Mouse (Mus musculus): ENCODE measurements around the gene Bcas3.

Bcas3 gene

DNA sequence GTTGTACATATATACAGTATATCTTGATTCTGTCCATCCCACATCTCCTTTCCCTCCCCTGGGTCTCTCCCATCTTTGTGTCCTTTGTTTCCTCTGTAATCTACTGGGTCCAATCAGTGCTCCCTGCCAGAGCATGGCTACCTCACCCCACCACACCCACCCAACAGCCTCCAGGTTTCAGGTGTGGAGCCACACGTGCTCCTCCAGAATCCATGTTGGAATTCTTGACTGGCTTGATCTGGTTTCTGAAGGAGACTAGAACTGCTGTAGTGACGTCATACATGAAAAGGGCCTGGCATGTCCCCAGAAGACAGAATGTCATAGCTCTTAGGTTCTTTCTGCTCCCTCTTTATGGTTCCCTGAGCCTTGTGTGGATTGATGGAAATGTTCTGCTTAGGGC lies 395.9 kb downstream of the Bcas3 start:
- DNase-seq (ENCODE audit: low read depth, low spot score): no peak

DNA sequence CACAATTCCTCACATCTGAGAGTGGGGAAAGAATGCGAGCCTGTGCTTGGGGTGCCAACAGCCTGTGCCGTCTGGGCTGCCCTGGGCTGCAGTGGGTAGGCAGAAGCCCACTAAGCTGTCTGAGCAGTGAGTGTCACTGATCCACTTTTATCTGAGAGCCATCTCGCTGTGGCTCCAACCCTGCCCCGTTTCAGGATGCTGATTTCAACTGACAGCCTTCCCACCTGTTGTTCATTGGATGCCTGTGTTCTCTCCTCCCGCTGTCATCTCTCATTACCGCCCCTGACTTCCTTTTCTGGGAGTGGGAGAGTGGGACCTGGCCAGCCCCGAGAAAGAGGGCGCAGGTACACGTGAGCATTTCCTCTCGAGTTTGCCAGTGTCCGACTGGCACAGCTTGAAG lies 398.2 kb downstream of the Bcas3 start:
- DNase-seq (ENCODE audit: low read depth, low spot score): no peak

DNA sequence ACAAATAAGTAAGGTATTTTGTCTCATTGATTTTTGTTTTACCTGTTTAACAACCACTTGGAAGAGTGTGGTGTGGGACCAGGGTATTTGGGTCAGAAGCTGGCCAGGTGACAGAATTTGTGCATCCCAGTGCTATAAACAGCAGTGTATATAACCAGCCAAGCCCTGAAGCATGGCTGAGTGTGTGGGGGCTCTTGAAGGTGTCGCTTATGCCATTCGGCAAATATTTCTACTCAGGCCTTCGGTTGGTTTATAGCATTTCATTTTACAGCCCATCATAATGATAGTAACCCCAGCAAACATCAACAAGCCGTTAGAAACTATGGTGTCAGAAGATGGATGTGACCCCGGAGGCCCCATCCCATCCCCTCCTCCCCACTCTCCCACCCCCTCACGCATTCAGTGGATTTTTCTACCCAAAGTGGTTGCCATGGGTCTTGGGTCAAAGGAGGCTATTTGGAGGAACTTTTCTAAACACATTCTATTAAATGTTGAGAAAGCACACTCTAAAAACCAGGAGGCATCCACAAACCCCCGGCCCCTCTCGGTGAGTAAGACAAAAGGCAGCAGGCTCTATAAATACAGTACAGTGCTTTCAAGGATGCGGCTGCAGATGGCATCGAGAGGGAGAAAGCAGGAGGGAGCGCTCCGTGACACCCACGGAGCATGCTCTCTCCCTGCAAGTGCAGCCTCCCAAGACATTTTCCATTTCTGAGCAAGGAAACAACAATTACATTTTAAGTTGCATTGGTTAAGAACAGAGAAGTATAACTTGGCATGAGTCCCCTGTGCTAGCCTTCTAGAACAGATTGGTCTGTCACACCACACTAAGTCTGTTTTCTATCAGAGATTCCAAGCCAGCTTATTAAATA lies 401.9 kb downstream of the Bcas3 start:
- no peak for DNase-seq (ENCODE audit: low read depth, low spot score)

DNA sequence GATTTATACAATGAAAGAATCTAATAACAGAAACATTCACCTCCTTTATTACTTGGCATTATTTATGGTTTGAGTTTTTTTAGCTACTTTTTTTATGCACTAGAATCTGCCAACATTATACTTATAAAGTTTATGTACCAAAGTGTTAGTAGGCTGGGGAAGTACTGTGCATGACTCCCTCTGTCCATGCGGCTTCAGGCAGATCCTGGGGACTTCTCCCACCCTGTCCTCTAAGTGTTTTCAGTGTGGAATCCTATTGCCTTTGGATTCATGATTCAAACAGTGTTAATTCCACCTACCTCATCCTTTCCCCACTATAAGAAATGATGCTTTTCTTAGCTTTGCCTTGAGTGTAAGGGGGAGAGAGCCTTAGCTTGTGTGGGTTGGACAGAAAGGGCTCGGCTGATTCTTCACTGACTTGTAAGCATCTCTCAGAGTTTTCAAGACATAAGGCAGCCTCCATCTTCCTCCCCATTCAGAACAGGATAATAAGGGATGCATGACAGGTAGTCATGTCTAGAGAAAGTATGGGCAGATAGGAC lies 402.6 kb downstream of the Bcas3 start:
- DNase-seq (ENCODE audit: low read depth, low spot score): no peak

DNA sequence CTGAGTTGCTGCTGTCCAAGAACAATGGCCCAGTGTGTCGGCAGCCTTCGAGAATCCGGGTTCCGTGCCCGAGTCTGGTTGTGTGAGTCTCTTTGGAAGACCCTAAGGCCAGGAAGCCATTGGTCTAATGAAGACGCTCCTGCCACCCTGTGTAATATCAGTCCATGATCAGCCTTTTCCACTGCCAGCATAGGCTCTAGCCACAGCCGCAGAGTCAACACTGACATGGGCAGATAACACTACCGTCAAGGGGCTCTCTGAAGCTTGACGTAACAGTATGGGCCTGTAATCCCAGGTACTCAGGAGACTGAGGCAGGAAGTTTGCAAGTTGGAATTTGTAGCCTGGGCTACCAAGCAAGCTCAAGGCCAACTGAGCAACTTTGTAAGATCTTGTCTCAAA lies 405.9 kb downstream of the Bcas3 start:
- DNase-seq (ENCODE audit: low read depth, low spot score): no peak

DNA sequence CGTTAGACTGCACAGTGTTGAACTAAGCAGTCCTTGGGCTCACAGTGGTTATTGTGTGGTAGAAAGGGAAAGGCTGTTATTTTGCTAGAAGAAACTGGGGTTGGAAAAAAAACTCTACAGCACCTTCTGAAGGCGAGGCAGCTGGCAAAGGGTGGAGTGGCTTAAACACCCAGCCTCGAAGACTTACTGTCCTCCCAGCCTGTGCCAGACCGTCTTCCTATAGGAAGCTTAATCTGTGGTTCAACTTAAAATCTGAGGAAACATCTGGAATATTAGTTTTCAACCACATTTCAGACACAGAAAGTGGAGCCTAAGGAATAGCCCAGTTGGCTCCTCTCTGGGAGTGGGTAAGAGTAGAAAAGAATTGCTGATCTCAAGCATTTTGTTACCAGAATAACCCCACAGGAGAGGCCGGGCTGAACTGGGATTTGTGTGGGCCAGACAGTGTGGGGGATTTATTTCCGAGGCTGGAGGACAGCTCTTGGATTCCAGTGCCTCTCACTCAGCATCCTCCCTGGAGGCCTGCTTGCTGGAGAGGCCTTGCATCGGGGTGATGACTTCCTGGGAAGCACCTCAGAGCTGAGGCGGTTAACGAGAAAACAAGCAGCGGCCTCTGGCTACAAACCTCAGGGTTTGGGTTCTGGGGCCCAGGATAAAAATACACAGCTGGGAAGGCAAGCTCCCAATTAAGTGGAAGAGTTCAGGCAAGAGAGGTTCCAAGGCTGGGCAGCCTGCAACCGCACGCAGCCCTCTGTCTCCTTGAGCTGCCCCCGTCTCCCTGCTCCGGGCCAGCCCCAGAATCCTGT lies 406.9 kb downstream of the Bcas3 start:
- DNase-seq (ENCODE audit: low read depth, low spot score): no peak

DNA sequence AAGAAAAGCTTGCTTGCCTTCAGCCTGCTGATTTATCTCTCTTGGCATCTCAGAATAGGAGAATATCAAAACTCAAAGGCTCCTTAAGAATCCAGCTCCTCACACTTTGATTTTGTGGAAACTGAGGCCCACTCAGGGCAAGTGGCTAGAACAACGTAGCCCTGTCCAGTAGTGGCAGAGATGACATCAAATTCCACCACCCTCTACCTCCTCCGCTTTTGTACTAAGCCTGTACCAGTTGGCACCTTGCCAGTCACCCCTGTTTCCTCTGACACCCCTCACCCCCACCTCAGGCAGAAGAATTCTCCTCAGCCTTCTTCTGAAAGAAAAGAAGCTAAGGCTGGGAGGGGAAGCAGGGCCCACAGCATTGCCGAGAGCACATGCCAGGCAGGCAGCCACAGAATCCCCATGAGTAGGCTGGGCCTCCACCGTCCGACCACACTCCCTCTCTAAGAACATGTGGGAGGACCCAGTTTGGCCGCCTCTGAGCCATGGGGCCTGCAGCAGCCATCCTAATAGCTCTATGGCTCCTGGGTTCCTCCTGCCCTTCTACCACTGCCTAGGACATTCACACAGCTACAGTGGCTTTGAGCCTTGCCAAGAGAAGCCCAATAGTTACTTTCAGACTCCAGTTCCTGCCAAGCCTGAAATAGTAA lies 407.6 kb downstream of the Bcas3 start:
- DNase-seq (ENCODE audit: low read depth, low spot score): no peak

DNA sequence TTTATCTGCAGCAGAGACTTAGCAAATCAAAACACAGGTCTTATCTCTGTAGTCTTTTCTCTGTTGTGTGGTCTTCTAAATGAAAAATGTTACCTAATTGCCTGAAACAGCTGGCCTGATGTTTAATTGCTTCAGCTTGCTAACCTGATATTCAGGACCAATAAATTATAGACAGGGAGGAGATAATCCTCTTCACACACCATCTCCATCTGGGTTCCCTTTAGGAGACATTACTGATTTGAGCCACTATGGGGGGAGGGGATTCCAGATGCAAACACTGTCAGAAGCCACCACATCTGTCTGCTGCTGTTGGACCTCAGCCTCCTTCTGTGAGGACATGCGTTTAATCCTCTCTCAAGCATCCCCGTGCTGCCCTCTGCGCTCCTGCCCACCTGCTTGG lies 408.2 kb downstream of the Bcas3 start:
- no peak for DNase-seq (ENCODE audit: low read depth, low spot score)

DNA sequence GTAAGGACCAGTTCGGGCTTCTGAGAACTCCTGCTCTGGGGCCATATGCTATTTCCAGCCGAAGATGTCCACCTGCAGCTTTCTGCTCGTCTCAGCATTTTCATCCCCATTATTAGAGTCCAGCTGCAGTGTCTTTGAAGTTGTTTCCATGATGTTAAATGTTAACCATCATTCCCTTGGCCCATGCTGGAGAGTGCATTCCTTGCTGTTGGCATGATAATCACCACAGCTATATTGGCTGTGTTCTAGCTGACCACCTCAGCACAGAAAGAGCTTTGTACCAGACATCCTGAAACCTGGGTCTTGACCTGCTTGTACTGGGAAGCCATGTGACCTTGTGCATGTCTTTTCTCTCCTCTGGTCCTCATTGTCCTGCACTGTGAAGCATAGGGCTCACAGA lies 410.7 kb downstream of the Bcas3 start:
- DNase-seq (ENCODE audit: low read depth, low spot score): no peak

DNA sequence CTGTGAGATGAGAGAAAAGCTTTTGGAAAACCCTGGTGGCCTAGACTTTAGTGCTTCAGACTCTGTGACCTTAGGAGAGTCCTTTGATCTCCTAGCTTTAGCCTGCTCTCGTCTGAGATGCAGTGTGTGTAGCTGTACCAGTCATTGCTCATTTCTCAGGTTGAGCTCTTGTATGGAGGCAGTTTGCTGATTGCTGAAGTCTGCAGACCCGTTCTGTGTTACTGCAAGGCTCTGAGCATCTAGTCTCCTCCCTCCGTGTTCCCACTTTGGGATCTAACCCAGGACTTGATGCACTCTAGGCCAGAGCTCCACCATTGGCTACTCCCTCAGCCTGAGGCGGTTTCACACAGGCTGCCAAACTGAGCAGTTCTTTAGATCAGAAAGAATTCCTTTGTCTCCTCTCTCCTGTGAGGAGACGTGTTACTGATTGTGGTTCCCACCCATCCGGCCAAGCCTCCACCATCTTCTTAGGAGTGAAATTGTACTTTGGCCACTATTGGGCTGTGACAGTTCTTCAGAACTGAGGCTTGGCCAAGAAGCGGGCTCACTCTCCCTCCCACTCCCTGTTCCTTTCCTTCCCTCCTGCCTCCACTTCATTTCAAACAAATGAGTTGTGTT lies 413.2 kb downstream of the Bcas3 start:
- no peak for DNase-seq (ENCODE audit: low read depth, low spot score)

DNA sequence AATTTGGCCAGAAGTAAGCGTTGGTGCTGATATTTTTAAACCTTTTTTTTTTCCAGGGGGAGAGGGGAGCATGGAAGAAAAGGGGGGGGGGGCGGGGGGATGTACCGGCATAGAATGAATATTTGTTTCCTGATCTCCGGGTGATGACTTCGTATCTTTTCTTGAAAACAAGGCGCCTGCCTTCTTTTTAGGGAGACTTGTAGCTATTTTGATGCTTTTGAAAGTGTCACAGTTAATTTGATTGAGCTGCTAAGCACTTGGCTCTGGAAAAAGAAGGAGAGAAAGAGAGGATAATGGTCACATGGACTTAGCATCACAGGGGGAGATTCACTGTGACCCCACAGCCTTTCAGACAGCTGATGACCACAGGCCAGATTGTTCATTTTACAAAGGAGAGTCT lies 413.8 kb downstream of the Bcas3 start:
- DNase-seq (ENCODE audit: low read depth, low spot score): no peak

DNA sequence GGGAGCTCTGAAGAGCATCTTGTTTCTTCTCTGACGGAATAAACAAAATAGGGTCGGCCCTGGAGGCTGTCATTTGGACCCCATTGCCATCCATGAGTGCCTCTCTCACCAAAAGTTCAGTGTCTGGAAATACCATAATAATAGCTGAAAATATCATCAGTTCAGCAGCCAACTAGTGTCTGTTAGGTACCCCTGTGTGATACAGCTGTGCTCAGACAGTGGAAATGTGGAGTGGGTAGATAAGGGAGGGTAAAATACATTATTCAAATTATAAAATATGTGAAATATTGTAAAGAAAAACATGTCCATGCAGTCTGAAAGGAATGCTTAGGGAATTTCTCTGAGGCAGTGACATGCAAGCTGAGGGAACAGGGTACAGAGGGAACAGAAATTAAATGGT lies 416.8 kb downstream of the Bcas3 start:
- DNase-seq (ENCODE audit: low read depth, low spot score): no peak

DNA sequence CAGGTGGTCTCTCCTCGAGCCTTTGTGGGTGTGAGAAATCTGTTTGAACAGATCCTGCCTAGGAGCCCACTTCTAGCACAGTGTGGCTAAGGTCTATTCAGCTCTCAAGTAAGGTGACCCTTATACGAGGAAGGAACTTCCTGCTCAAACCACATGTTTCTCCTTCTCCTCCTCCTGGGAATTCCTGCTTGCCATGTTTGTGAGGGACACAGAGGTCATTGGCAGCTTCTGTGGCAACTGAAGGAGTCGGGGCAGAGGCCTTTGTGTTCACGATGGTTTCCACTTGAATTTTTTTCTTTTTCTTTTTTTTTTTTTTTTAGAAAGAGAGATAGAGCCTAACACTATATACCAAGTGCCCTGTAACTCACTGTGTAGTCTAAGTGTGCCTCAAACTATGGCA lies 420.4 kb downstream of the Bcas3 start:
- no peak for DNase-seq (ENCODE audit: low read depth, low spot score)

DNA sequence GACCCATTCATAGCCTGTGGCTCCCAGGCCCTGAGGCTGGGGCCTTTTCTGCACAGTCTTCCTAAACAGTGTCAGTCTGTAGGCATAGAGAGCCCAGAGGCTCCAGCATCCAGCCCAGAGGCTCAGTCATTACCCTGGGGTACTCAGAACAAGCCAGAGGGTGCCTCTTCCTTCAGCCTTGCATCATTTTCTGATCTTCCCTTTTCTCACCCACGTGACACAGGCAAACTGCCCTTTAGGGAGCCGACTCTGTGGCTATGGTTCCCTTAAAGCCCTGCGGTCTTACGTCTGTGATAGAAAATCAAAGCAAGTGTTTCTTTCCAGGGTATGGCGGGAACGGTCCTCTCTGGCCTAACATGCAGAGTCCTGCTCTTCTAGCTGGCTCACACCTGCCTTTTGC lies 421.7 kb downstream of the Bcas3 start:
- DNase-seq (ENCODE audit: low read depth, low spot score): no peak

DNA sequence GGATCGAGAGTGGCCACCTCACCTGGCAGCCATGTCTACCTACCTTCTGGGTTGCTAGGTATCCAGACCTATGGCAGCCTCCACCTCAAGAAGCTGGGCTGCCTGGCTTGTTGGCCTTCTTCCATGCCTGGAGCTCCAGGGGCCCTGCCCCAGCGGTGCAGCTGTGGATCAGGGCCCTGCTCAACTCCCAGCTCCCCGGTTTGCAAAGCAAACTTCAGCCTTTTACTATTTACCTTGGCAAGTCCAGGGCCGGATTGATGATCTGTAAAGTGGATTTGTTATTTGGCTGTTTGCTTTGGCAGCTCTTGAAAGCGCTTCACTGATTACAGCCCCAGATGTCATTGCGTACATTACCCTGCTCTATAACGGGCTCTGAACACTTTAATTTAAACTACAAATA lies 422.5 kb downstream of the Bcas3 start:
- no peak for DNase-seq (ENCODE audit: low read depth, low spot score)

DNA sequence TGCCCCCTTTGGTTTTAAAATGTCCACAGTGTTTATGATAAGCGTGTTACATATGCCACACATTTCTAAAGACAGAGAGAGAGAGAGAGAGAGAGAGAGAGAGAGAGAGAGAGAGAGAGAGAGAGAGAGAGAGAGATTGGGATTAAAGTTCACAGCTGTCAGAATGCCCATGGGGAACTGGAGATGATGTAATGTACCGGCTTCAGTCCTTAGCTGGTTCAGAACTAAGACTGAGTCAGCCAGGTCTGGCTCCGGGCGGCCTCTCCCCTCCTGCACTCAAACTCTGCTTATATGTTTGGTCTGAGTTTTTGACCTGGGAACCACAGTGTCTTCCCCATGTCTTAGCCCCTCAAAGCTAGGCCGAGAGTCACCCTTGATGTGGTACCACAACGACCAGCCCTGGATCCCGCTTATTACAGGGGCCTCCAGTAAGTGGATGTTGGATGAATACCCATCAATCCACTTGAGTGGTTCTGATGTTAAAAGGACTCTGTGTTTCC lies 423.9 kb downstream of the Bcas3 start:
- no peak for DNase-seq (ENCODE audit: low read depth, low spot score)

DNA sequence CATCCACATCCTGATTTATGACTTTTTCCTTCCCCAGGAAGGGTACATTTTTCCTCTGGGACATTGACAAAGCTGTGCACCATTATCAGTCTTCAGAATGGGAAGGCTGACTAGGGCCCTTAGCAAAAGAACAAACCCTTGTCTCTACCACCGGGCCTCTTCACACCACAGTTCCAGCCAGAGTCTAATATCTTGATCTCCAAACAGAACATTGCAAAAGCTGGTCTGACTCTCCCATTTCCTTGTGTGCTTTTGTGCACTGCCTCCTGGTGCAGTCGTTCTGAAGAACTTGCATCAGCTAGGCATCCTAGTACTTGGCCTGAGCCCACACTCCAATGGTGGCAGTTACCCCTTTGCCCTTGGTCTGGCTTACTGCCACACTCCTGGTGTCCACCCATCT lies 425.0 kb downstream of the Bcas3 start:
- DNase-seq (ENCODE audit: low read depth, low spot score): no peak

DNA sequence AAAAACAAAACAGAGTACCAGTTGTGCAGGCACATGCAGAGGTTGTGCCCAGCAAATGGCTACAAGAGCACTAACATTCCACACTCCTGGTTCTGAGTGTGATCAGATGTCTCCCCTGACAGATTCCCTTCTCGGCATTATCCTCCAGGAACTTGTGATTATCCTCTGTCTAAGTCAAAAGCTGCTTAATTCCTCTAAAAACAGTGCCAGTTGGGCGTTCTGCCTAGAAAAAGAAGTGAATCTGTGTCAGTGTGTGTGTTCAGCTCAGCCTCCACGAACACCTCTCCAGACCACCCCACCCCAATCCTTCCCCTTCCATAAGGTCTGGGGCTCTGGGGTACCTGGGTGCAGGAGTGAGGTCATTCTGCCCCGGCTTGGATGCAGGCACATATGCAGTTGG lies 427.3 kb downstream of the Bcas3 start:
- DNase-seq (ENCODE audit: low read depth, low spot score): no peak

DNA sequence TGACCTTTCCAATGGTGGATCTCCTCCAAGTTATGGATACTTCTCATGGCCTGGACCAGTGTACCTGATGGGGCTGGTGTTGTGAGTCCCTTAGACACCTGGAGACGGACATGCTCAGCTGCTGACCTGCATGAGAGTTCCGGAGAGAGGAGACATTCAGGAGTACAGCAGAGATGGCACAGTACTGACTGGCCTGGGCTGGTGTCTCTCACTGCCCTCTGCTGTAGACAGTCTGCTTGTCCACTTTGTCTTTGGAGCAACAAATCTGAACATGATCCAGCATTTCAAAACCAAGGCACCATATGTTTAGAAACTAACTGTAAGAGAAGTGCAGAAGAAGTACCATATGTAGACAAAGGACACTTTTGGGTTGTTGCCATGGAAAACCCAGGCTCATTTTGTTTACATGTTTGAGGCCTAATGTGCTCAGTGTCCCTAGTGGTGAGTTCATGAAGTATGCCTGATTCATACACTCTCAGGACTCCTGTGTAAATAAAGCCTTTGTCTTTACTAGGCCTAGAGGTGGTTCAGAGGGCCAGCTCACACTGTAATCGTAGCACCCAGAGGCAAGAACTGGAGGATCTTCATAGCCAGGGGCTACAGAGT lies 433.2 kb downstream of the Bcas3 start:
- no peak for DNase-seq (ENCODE audit: low read depth, low spot score)

DNA sequence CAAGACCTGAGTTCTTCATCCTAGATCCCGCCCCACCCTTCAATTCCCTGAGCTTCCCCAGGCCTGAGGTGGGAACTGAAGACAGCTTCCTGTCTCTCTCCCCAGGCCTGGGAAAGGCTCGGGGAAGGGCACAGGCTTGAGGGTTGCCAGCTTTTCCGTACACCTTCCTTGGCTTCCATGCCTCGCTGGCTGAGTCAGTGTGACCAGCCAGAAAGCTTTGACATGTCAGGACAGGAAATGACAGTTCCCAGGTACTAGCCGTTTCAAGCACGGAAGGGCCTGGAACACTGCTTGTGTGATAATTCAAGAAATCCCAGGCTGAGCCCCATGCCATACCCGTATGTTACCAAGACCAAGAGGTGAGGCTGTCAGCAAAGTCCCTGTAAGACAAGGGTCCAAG lies 436.8 kb downstream of the Bcas3 start:
- DNase-seq (ENCODE audit: low read depth, low spot score): no peak

DNA sequence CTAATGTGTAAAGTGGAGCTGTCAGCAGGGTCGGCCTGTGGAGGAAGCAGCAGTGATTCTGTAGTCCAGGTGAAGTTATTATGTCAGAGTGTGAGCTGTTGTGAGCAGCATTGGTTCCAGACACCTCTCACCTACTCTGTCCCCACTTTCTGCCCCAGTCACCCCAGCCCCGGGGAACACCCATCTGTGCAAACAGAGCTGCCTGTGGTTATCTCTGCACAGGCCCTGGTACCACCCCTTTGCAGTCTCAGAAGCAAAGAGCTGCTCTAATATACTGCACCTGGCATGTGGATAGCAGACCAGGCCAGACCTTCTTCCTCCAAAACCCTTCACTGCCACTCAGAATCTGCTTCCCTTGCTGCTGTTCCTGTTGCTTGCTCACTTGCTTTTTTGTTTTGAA lies 437.3 kb downstream of the Bcas3 start:
- no peak for DNase-seq (ENCODE audit: low read depth, low spot score)
